Mouse (Mus musculus) E14TG2a.4 (cell line): ENCODE results near the gene Tbc1d4.

ENCODE experiments used
- CTCF ChIP-seq: conservative IDR thresholded peaks from 2 replicates; pipeline ENCODE4 v1.5.1; 2014; ENCODE audit warnings: low read length
- NANOG ChIP-seq: IDR thresholded peaks from 2 replicates; pipeline ENCODE4 v1.6.1; 2014; ENCODE audit warnings: borderline replicate concordance, low read length, mixed read lengths

DNA sequence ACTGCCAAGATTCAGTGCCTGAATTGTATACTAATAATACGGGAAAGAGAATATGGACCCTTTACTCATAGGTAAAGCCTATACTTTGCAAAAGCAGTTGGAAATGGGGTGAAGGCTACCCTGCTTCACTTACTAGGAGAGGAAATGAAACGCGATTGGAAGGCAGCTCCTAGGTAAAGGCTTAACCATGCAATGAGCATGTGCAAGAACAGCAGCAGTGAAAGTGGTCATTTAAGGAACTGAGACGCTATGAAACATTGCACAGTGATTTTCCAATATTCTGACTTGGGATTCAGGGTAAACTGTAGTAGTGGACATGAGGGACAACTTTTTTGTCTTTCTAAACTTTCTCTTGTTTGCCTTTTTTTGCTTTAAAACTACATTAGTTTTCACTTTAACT is 140.8 kb downstream of the Tbc1d4 start:
- TF ChIP-seq CTCF = no peak
- TF ChIP-seq NANOG = no peak
